Mouse (Mus musculus): ENCODE data around the gene Msx2.

DNA sequence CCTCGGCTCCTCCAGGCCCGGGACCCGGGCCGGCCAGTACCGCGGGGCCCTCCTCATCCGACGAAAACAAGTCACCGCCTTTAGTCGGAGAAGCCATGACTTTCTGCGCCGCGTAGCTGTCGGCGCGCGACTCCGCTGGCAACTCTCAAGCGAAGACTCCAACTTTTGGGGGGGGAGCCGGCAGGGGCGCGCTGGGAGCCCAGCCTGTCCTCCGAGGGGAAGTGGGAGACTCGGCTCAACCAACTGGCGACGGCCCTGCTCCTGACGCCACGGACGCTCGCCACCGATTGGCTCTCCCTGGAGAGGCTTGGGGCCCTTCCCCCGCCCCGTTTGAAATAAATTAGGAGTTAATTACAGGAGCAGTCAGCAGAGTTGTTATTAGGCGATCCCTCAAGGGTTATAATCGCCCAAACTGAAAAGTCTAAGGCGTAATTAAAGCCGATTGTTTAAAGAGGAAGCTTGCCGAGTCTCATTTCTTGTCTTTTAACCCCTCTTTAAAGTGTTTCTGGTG, at the start of gene Msx2:
- TF ChIP-seq POLR2A (IDR thresholded peaks at IDR 0.05; ENCODE audit: low read depth, low read length), result no peak
- TF ChIP-seq CTCF (IDR thresholded peaks at IDR 0.05; ENCODE audit: extremely low read depth, insufficient read depth, insufficient read length, insufficient replicate concordance), result no peak
